In the genomic region with DNA sequence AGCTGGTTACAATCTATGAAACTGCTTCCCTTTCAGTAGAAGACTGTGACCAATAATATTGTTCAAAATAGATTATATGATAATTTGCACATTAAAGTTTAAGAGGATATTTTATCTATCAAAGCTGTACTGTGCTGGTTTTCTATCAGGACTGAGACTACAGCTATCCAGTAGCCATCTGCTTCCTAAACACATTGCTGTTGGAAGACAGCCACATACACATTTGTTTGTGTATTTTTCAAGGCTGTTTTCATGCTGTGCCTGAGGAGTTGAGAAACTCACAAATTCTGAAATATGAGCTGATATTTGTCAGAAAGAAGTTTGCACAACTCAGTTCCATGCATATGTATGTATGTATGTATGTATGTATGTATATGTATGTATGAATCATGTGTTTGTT, we compare ENCODE assay signal across 24 mouse cellular contexts.
A peak's percentile ranks its signal among the peaks of the same experiment; 100 is the strongest.
DNase-seq lines count a peak whose midpoint lies in the region; ATAC-seq and TF ChIP-seq lines count a peak whose summit lies in the region.
"Had no signal": no experiment of that assay in that cellular context is flagged by ENCODE, and none has a peak within 500 bp of the region (broad histone marks: within the 10 kb centered on the region; RNA-seq: fewer than 3 reads in every experiment).

No protein-coding gene starts in this region.

- H3K4me1 ChIP-seq in forebrain, embryonic 13.5 days = no peaks in the 10 kb centered on the region
- H3K4me1 ChIP-seq in forebrain, embryonic 10.5 days = no peaks in the 10 kb centered on the region
- no peaks in the 10 kb centered on the region for H3K4me1 ChIP-seq in lung, embryonic 14.5 days (ENCODE audit: insufficient read depth)
- no peaks in the 10 kb centered on the region for H3K4me1 ChIP-seq in kidney, embryonic 15.5 days
- H3K4me1 ChIP-seq: embryonic facial prominence, embryonic 13.5 days; heart, embryonic 15.5 days; megakaryocyte, embryonic 14.5 days; midbrain, embryonic 15.5 days; stomach, embryonic 15.5 days had no signal

- H3K27ac ChIP-seq in forebrain, embryonic 13.5 days = no peak overlapping the region
- H3K27ac ChIP-seq in forebrain, embryonic 10.5 days = no peak overlapping the region
- no peak overlapping the region for H3K27ac ChIP-seq in lung, embryonic 14.5 days (ENCODE audit: low read depth)
- H3K27ac ChIP-seq in kidney, embryonic 15.5 days = no peak overlapping the region
- H3K27ac ChIP-seq: embryonic facial prominence, embryonic 13.5 days; heart, adult 2 months; heart, embryonic 15.5 days; midbrain, embryonic 15.5 days; stomach, embryonic 15.5 days had no signal

- H3K9ac ChIP-seq in forebrain, embryonic 13.5 days = no peak overlapping the region
- H3K9ac ChIP-seq in lung, embryonic 14.5 days = no peak overlapping the region
- no peak overlapping the region for H3K9ac ChIP-seq in kidney, embryonic 15.5 days
- H3K9ac ChIP-seq: embryonic facial prominence, embryonic 13.5 days; heart, embryonic 15.5 days; liver, postnatal 0 days; midbrain, embryonic 15.5 days; stomach, embryonic 15.5 days had no signal

- no peaks in the 10 kb centered on the region for H3K9me3 ChIP-seq in forebrain, embryonic 13.5 days (replicated peaks)
- no peaks in the 10 kb centered on the region for H3K9me3 ChIP-seq in forebrain, embryonic 10.5 days
- no peaks in the 10 kb centered on the region for H3K9me3 ChIP-seq in lung, embryonic 14.5 days (ENCODE audit: low read depth, low read length)
- H3K9me3 ChIP-seq in kidney, embryonic 15.5 days (replicated peaks) = no peaks in the 10 kb centered on the region
- H3K9me3 ChIP-seq: embryonic facial prominence, embryonic 13.5 days; heart, embryonic 15.5 days; megakaryocyte, embryonic 14.5 days; midbrain, embryonic 15.5 days; stomach, embryonic 15.5 days had no signal

- no peaks in the 10 kb centered on the region for H3K36me3 ChIP-seq in forebrain, embryonic 13.5 days (ENCODE audit: poor library complexity, severe bottlenecking)
- H3K36me3 ChIP-seq in forebrain, embryonic 10.5 days (replicated peaks) = no peaks in the 10 kb centered on the region
- H3K36me3 ChIP-seq in lung, embryonic 14.5 days (ENCODE audit: insufficient read depth) = no peaks in the 10 kb centered on the region
- no peaks in the 10 kb centered on the region for H3K36me3 ChIP-seq in kidney, embryonic 15.5 days
- H3K36me3 ChIP-seq: embryonic facial prominence, embryonic 13.5 days; heart, embryonic 15.5 days; midbrain, embryonic 15.5 days; stomach, embryonic 15.5 days had no signal

- H3K4me2 ChIP-seq in forebrain, embryonic 13.5 days = no peak overlapping the region
- H3K4me2 ChIP-seq in lung, embryonic 14.5 days = no peak overlapping the region
- no peak overlapping the region for H3K4me2 ChIP-seq in kidney, embryonic 15.5 days
- H3K4me2 ChIP-seq: embryonic facial prominence, embryonic 13.5 days; heart, embryonic 15.5 days; midbrain, embryonic 15.5 days; stomach, embryonic 15.5 days had no signal

- H3K4me3 ChIP-seq in forebrain, embryonic 13.5 days = no peak overlapping the region
- no peak overlapping the region for H3K4me3 ChIP-seq in forebrain, embryonic 10.5 days
- no peak overlapping the region for H3K4me3 ChIP-seq in lung, embryonic 14.5 days (ENCODE audit: low read depth, low read length)
- H3K4me3 ChIP-seq in kidney, embryonic 15.5 days (replicated peaks) = no peak overlapping the region
- H3K4me3 ChIP-seq: embryonic facial prominence, embryonic 13.5 days; heart, adult 2 months; heart, embryonic 15.5 days; megakaryocyte, embryonic 14.5 days; midbrain, embryonic 15.5 days; stomach, embryonic 15.5 days had no signal

- no peak for TF ChIP-seq CTCF in lung, embryonic 14.5 days (IDR thresholded peaks at IDR 0.05; ENCODE audit: low read depth)

- ATAC-seq in forebrain, embryonic 13.5 days = peak; percentile 45; the same call in 1 of the 2 replicates
- ATAC-seq in lung, embryonic 14.5 days (ENCODE audit: insufficient read depth) = no peak
- no peak for ATAC-seq in erythroblast, adult 5-6 weeks (replicated peaks; ENCODE audit: low FRiP score, poor library complexity, severe bottlenecking)
- ATAC-seq in kidney, embryonic 15.5 days (replicated peaks; ENCODE audit: low FRiP score) = no peak
- ATAC-seq: hindbrain, embryonic 16.5 days; liver, postnatal 0 days; midbrain, embryonic 15.5 days had no signal

- no peaks in the 10 kb centered on the region for H3K27me3 ChIP-seq in forebrain, embryonic 13.5 days
- H3K27me3 ChIP-seq in forebrain, embryonic 10.5 days (ENCODE audit: poor library complexity, severe bottlenecking) = no peaks in the 10 kb centered on the region
- no peaks in the 10 kb centered on the region for H3K27me3 ChIP-seq in lung, embryonic 14.5 days (ENCODE audit: insufficient read depth, low read length)
- H3K27me3 ChIP-seq in kidney, embryonic 15.5 days = no peaks in the 10 kb centered on the region
- H3K27me3 ChIP-seq: embryonic facial prominence, embryonic 13.5 days; heart, embryonic 15.5 days; megakaryocyte, embryonic 14.5 days; midbrain, embryonic 15.5 days; stomach, embryonic 15.5 days had no signal

- no peak for DNase-seq in forebrain, embryonic 10.5 days (ENCODE audit: extremely low spot score, low spot score)
- peak; percentile 53 for DNase-seq in lung, embryonic 14.5 days
- no peak for DNase-seq in lung, postnatal 10 days
- DNase-seq in cerebellum, postnatal 36 days = peak; percentile 4 to 39
- DNase-seq in telencephalon, adult 2 months (ENCODE audit: low read depth, low spot score) = peak; percentile 11
- DNase-seq: adrenal gland, postnatal 36 days; gastrocnemius, postnatal 25 days; heart, adult 2 months; heart, postnatal 4 days; kidney, adult 11 months; kidney, postnatal 14 days; liver; liver, postnatal 0 days; right cerebral cortex, postnatal 14 days; thymus, adult 2 months had no signal

Comparison
In these comparisons a context has a peak if more than half of its experiments do, and no peak if none do; other contexts are left out.
1. DNase-seq: peak in lung, embryonic 14.5 days (single experiment), cerebellum, postnatal 36 days (2 of 2) and telencephalon, adult 2 months (single experiment); none in forebrain, embryonic 10.5 days (single experiment) and lung, postnatal 10 days (single experiment).